Mouse (Mus musculus) cortical plate, adult 2 months (tissue): Measurements from ENCODE around the gene Nedd9.

ENCODE experiments used
- CTCF ChIP-seq: fragments of 200-500 bp; IDR thresholded peaks from 2 replicates; pipeline ENCODE4 v1.5.1; 2011; ENCODE audit warnings: mild to moderate bottlenecking, control low read depth, low read length; ENCODE audit not compliant: insufficient read depth; ENCODE audit errors: extremely low read depth
- POLR2A ChIP-seq: fragments of 200-500 bp; IDR thresholded peaks from 2 replicates; pipeline ENCODE4 v1.6.1; 2011; ENCODE audit warnings: mild to moderate bottlenecking, low read length, control low read depth; ENCODE audit not compliant: insufficient read depth; ENCODE audit errors: extremely low read depth

DNA sequence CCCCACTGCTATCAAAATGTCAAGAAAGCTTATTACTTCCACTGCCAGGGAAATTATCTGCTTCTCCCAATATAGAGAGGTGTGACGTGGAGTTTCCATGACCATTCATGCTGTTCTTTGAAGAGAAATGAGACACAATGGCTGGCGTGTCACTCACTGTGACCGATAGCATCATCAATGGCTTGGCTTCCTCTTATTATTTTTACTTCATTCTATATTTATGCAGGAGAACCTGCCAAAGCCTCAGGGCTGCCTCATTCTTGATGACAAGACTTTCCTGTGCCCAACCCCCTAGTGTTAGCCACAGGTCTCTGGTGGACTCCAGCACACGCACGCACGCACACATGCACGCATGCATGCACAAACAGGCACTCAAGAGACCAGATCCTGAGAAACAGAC lies 141.4 kb downstream of the Nedd9 start:
- no peak for TF ChIP-seq POLR2A
- no peak for TF ChIP-seq CTCF
